ENCODE assay signal across 10 mouse cellular contexts in genomic region chr6:99268171-99269061, GRCm38 (mm10).
DNase-seq lines count a peak whose midpoint lies in the region; ATAC-seq lines count a peak whose summit lies in the region.
"Had no signal": no experiment of that assay in that cellular context is flagged by ENCODE, and none has a peak within 500 bp of the region (broad histone marks: within the 10 kb centered on the region; RNA-seq: fewer than 3 reads in every experiment).

No protein-coding gene starts in this region.

- H3K27me3 ChIP-seq in forebrain, embryonic 13.5 days = no peaks in the 10 kb centered on the region

- peak; percentile 26; the same call in 1 of the 2 replicates for ATAC-seq in cerebellum, adult (ENCODE audit: insufficient number of reproducible peaks, low FRiP score, low TSS enrichment)
- ATAC-seq in forebrain, embryonic 13.5 days = peak; percentile 34; the same call in 1 of the 2 replicates
- ATAC-seq in erythroblast, adult 5-6 weeks (replicated peaks; ENCODE audit: low FRiP score, poor library complexity, severe bottlenecking) = no peak

- no peaks in the 10 kb centered on the region for H3K9me3 ChIP-seq in forebrain, embryonic 13.5 days (replicated peaks)

- no peak overlapping the region for H3K27ac ChIP-seq in forebrain, embryonic 13.5 days

- H3K9ac ChIP-seq in forebrain, embryonic 13.5 days = no peak overlapping the region

- 0 out of 2 replicates have a peak overlapping the region, but pooled peaks have one; percentile 9 for H3K4me2 ChIP-seq in forebrain, embryonic 13.5 days

- WGBS in forebrain, embryonic 13.5 days = 35% methylated on average over 20 of the region's 20 CpGs

- no peaks in the 10 kb centered on the region for H3K36me3 ChIP-seq in forebrain, embryonic 13.5 days (ENCODE audit: poor library complexity, severe bottlenecking)

- DNase-seq in cerebellum, adult 9-11 months = no peak
- DNase-seq in layer of hippocampus, adult 11-12 months (ENCODE audit: low spot score) = peak; percentile 19
- DNase-seq in layer of hippocampus, postnatal 25 days (ENCODE audit: extremely low spot score in 1 of 2, low spot score in 1 of 2) = no peak
- peak; percentile 18 to 21 for DNase-seq in layer of hippocampus, postnatal 14 days (ENCODE audit: low spot score in 2 of 2)
- DNase-seq in urinary bladder, adult 18-20 months (ENCODE audit: low spot score in 2 of 2) = no peak
- DNase-seq: heart, postnatal 14 days; kidney, adult 8-10 months had no signal

- H3K4me3 ChIP-seq in forebrain, embryonic 13.5 days = no peak overlapping the region

- H3K4me1 ChIP-seq in forebrain, embryonic 13.5 days = peaks cover 55% of the 10 kb centered on the region

Comparison
In these comparisons a context has a peak if more than half of its experiments do, and no peak if none do; other contexts are left out.
1. DNase-seq: peak in layer of hippocampus, adult 11-12 months (single experiment) and layer of hippocampus, postnatal 14 days (2 of 2); none in cerebellum, adult 9-11 months (single experiment), layer of hippocampus, postnatal 25 days (0 of 2) and urinary bladder, adult 18-20 months (0 of 2).